Mouse (Mus musculus): ENCODE measurements around the gene Ttc23.

GRCm38 (mm10) chr7:67797065-67797464 lies 149.9 kb downstream of the Ttc23 start:
- TF ChIP-seq CTCF (IDR thresholded peaks at IDR 0.05; ENCODE audit: low read depth, low read length) = no peak
- TF ChIP-seq POLR2A (IDR thresholded peaks at IDR 0.05; ENCODE audit: insufficient read depth, low read length) = no peak
- TF ChIP-seq EP300 (IDR thresholded peaks at IDR 0.05; ENCODE audit: insufficient read depth, low read depth, low read length) = no peak
